Mouse (Mus musculus): ENCODE data around the gene Mroh8. TPM values are rescaled to one million over a fixed set of nuclear protein-coding genes. Genes with fewer than 3 reads are reported as not detected.

The Mroh8 gene
- 0.36 and 0.49 TPM in 2 replicates for polyA plus RNA-seq (2015; fragmentation: Nextera tagmentation; extraction: Ambion mirVana)

DNA sequence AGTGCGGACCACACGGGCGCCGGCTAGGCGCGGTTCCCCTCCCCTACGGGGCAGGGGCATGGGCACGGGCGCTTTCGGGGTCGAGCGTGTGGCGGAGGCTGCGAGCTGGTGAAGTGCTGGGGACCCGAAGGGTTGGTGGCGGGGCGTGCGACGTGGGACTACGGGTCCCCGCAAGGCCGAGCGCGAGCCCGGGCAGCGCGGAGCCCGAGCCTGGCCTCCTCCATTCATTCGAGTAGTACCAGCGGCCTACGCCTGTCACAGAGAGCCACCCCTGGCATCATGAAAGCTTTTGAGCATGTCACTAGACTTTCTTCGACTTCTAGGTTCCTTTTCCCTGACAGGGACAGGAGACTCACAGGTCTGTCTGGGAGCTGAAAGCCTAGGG is at the start of gene Mroh8:
TSS of gene Mroh8 (minus strand) at position 134 of the 385 bp plus-strand sequence.
- DNase-seq (ENCODE audit: low spot score): no peak

DNA sequence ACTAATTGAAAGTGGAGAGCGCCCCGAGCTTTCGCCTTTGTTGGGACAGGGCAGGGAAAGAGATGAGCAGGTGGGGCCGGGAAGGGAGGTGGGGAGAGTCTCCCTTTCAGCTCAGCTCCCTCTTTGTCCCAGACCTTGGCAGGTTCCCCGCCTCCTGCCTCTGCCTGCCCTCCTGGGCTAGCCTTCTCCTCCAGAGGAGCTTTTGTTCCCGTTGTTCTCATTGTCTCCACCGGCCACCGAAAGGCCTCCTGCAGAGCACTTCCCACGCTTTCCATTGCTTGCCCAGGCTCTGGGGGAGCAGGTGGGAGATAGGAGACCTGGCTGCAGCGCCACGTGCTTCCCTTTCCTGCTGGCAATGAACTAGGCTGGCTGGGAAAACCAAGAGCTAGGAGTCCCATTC is 49.2 kb upstream of the Mroh8 start:
- no peak for DNase-seq (ENCODE audit: low spot score)

GRCm38 (mm10) chr2:157328106-157328505 is 48.8 kb upstream of the Mroh8 start:
- DNase-seq (ENCODE audit: low spot score): no peak

- no peak for DNase-seq (ENCODE audit: low spot score)
Observed at GRCm38 (mm10) chr2:157325238-157325637, 45.9 kb upstream of the Mroh8 start.

- no peak for DNase-seq (ENCODE audit: low spot score)
Observed at GRCm38 (mm10) chr2:157322029-157322766, 42.8 kb upstream of the Mroh8 start.

- no peak for DNase-seq (ENCODE audit: low spot score)
Observed at GRCm38 (mm10) chr2:157320886-157321285, 41.5 kb upstream of the Mroh8 start.

DNA sequence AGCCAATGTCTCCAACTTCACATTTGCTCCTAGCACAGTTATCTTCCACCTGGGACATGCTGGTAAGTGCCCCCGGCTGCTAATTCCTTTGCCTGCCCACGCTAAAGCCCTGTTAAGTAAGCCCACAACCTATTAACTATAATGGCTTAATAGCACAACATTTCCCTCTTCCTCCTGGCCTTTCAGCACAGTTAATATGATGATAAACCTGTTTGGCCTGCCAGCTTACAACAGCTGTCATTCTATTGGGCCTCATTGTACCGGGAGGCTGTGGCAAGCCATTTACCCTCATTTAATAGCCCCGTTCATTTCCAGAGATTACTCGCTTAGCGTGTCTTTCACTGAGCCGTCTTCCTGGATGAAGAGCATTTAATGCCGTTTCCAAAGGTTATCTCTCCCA is 40.8 kb upstream of the Mroh8 start:
- DNase-seq (ENCODE audit: low spot score): no peak

GRCm38 (mm10) chr2:157317220-157317619 is 37.9 kb upstream of the Mroh8 start:
- no peak for DNase-seq (ENCODE audit: low spot score)

DNA sequence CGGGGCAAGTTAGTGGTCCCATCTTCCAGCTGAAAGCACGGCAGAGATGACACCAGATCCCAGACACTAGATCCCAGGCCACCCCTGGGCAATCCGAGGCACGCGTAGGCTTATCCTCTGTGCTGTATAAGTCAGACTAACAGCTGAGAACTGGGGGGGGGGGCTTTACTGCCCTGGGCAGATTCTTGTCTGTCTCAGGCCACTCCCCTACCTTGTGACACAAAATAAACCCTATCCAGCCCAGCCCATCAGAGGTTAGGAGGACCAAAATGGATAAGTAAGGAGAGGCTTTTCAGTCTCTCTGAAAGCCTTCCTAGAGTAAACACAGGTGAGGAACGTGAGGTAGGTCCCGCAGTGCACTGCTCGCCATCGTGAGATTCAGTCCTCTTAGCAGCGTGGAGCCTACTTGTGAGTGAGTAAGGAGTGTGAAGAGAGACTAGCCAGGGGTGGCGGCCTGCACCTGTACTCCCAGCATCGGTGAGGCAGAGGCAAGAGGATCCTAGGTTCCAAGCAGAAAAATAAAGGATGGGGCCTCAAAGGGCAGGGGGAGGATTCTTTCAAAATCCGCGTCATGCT is 37.1 kb upstream of the Mroh8 start:
- DNase-seq (ENCODE audit: low spot score): no peak

DNA sequence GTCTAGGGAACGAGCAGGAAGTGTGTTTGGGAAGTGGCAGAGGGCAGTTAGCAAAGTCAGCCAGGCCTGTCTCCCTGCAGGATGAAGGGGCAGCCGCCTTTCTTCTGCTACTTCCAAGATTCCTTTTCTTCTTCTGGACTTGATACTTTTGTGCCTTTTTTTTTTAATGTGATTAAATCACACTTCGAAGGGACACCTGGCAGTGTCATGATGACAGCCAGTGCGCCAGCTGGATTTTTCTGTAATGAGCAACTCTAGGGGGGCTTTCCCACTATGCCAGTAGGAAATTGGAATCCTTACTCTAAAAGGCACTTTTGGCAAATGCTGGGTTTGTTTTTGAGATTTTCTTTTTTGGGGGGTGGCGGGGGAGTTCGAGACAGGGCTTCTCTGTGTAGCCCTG is 36.1 kb upstream of the Mroh8 start:
- DNase-seq (ENCODE audit: low spot score): no peak

DNA sequence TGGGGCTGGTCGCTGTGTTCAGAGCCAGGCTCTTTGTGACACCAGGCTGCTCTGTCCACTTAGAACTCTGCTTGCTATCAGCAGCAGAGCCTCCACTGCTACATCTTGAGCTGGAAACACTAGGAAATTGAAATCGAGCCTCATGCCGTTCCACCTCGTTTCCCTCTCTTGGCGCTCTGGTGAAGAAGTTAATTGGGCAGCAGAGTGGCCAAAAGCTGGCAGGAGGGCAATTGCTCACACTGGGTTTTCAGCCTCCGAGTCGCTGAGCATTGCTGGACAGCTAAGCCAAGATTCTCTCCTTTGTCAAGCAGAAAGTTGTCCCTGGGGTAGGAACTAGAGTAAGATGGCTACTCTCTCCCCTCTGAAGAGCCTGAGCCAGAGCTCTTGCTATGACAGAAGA is 35.0 kb upstream of the Mroh8 start:
- DNase-seq (ENCODE audit: low spot score): no peak

DNA sequence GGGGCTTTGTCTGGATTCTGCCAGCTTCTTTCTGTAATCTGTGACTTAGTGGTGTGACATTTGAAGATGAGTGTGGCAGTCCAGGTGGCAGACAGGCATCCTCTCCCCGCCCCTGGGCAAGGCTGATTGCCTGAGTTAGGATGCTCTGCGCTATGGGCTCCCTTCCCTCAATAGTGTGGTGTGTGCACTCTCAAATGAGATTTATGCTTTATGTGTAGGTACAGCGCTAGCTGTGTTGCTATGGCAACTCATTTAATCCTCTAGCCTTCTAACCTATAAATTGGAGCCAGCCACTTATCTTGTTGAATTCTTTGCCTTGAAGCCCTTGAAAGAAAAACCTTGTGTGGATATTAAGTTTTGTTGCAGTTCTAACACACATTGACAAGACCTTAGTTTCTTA is 34.4 kb upstream of the Mroh8 start:
- DNase-seq (ENCODE audit: low spot score): no peak

DNA sequence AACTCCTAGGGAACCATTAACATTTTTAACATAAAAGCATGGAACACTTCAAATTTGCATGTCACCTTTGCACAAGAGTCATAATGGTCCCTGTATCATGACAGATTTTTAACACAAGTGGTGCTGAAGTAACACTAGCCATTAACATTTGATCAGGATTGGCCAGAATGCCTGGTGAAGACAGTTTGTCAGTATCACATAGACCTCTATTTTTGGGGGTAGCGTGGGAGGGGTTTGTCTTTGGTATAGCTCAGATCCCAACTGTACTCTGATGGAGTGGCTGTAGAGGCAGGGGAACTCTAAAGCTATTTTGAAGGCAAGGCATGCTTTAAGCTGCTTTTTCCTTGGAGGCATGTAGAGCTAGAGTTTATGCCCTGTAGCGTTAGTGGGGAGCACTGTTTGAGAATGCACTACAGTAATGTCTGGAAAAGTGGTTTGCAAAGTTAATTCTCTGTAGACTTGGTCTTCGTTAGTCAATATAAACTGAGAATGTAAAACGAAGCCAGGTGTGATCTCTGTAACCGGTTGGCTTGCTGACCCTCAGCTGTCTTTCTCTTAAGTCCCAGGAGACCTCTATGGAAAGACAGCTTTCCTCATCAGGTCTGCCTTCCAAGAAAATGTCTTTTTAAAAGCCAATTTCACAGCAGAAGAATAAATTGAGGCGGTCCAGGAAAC is 31.8 kb upstream of the Mroh8 start:
- no peak for DNase-seq (ENCODE audit: low spot score)

GRCm38 (mm10) chr2:157309611-157310010 is 30.3 kb upstream of the Mroh8 start:
- DNase-seq (ENCODE audit: low spot score): no peak

DNA sequence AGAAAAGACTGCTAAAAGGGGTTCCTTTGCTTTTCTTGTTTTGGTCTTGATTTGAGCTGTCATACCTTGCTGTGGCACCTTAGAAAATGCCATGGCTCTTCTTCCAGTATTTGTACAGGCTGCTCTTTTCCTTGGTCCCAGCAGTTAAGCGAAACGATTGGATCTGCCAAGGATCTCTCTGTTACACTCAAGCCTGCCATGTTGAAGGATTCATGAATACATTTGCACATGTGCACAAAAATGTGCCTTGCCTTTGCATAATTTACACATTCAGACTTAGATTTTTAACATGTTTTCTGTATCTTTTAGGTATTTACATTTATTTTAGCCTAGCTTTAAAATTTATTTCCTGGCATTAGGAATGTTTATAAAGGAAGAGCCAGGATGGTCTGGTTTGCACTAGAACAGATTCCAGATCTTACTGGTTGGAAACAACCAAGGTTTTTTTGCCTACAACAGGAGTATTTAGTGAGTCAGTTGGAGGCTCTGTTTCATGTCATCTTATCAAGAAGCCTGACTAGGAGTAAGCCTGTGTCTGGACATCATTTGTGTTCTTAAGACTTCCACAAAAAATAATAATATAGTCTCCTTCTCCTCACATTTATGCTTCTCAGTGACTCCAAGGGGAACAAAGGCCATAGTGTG is 29.0 kb upstream of the Mroh8 start:
- DNase-seq (ENCODE audit: low spot score): no peak

DNA sequence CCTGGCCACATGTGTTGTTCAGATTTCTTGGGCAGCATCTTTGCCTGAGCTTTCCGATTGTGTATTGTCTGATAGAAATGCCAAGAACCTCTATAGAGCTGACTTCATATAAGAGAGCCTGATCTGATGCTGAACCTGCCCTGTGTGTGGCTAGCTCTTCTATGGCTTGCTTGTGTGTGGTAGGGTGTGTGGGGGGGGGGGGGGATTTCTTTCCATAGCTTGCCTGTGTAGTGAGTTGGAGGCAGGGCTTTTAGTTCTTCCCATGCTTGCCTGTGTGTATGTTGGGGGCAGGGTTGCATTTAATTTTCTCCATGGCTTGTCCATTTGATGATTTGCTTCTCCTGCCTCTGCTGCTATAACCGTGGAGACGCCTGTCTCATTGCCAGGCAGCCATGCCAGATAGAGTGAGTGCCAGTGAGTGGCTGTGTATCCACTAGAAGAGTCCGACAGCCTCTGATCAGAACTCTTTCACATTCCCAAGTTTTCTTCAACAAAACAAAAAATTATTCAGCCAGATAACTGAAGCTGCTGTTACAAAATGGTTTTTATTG is 28.4 kb upstream of the Mroh8 start:
- no peak for DNase-seq (ENCODE audit: low spot score)

GRCm38 (mm10) chr2:157306091-157307032 is 27.0 kb upstream of the Mroh8 start:
- no peak for DNase-seq (ENCODE audit: low spot score)

GRCm38 (mm10) chr2:157303096-157303495 is 23.7 kb upstream of the Mroh8 start:
- DNase-seq (ENCODE audit: low spot score): no peak

- no peak for DNase-seq (ENCODE audit: low spot score)
Observed at GRCm38 (mm10) chr2:157300051-157300450, 20.7 kb upstream of the Mroh8 start.

DNA sequence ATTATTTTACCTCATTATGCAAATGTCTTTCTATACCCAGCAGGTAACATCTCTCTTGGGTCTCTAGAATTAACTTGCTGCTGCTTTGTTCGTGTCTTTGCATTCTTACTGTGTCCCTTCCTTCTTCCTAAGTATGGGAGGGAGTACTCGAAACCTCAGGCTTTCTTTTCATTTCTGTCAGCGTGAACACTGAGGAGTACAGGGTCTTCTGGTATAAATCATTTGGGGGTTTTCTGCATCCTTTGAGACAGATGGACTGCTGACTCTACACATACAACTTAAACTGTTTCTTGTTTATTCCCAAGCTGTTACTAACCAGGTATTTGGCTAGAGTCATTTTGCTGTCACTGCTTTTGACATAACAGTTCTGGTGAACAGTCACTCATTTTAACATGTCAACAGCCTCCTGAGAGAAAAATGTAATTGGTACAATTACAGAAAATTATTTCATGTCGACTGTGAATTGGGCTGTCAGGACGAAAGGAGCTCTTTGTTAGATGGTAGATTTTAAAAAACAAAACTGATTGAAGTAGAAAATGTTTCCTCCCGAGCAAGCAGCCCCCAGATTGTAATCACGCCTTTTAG is 16.8 kb upstream of the Mroh8 start:
- no peak for DNase-seq (ENCODE audit: low spot score)
